Mouse (Mus musculus) 3134 (cell line): ENCODE results near the gene Tex9.
"Not testable (repeated sequence)": the region's sequence is repeated elsewhere in the genome, so short reads cannot be mapped to it uniquely, and the experiment has no call there.

Source experiments
- DNase-seq: peaks from one replicate; pipeline ENCODE4 v3.0.0-alpha.2; 2011; ENCODE audit warnings: low spot score; ENCODE audit not compliant: insufficient read length; ENCODE audit errors: extremely low read depth

Tex9 gene

DNA sequence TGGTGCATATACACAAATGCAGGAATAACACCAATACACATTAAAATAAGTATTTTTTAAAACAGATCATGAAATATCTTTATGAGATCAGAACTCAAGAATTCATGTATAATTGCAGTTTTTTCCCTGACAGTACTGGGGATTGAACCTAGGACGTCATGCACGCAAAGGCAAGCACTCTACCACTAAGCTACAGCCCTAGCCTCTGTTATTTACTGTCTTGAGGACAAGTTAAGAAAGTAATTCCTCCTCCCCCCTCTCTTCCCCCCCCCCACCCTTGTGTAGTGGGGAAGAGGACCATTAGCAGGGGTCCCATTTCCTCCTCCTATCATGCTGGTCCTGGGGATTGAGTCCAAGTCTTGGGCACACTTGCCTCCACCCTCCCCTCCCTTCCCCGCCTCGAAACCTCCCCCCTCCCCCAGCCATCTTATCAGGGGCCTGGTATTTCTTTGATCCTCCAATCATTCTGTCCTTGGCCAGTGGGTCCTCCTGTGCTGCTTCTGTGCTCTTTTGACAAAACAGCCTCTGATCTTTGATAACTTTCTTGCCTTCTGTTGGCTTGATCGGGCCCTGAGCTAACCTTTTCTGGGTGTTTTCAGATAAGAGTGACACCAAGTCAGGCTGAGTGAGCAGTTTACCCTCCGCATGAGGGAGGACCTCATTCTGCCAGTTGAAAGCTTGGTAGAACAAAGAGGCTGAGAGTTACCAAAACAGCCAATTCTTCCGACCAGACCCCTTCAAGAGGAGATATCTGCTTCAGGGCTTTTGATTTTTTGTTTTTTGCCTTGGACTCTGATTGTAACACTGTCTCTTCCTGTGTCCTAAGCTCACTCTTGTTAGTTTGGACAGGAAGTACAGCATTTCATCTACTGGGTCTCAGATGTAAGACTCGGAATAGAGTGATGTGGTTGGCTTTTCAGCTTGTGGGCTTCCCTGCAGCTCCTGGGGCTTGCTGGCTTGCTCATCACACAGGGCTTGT lies 50.8 kb downstream of the Tex9 start:
- no peak for DNase-seq

DNA sequence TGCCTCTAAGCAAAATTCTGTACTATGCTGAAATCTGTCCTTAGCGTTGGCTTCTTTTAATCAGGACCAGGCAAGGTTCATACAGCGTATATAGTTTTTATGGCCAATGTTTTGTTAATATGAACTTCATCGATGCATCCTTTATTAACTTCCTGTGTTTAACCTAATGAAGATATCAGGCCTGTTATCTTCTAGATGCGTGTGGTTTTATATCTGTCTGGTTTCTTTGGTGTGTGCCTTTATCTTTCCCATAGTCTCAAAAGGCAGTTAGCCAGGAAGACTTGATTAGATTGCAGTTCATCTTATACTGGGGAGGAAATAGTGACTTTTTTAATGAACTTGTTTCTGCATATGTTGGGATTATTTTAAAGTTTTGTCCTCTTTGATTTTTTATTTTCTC lies 51.7 kb downstream of the Tex9 start:
- no peak for DNase-seq

DNA sequence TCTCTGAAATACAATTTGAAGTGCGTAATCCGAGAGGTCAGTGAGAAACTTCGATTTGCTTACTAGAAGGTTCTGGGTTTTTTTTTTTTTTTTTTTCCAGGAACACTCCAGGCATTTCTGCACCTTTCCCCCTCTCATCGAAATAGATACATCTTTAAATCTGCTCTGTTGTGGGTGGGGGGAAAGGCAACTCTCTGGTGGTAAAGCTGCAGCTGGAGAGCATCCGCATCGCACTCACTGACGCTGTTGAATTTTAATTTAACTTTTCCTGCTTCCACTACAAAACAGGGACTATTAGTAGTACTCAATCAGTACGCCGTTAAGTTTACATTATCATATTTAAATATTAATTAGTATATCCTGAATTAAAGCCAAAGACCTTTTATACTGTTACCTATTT lies 53.3 kb downstream of the Tex9 start:
- DNase-seq = no peak

DNA sequence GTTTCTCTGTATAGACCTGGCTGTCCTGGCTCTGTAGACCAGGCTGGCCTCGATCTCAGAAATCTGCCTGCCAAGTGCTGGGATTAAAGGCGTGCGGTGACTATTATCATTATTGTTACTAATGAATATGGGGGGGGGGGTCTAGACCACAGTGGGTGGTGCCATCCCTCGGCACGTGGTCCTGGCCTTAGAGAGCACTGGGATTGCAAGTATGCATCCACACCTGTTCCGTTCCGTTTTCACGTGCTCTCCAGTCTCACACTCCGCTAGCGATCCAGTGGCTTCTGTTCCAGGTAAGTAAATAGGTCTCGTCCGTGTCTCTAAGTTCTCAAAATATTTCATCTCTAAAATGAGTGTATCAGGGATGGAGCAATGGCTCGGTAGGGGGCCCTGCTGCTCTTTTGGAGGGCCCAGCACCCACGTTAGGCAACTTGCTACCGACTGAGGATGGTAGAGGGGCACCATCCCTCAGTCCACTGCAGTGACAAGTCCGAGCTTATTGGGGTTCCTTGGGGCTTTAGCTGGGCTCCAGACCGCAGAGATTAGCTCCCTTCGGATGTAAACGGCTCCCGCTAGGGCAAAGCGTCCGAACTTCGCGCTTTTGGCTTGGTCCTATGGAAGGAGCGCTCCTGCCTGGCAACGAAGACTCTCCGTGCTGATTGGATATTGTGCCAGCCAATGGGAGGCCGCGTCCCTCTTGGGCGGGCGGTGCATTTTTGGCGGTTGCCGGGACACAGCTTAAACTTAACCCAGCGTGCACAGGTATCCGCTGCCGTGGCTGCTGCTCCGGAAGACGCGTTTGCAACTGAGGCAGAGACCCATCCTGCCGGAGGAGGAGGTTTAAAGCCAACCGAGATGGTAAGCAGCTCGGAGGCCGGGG lies 54.0 kb downstream of the Tex9 start, which contains the start of gene Mns1:
TSS of gene Mns1 (plus strand) at position 190 of the 880 bp plus-strand sequence.
- peak; percentile 88 for DNase-seq

DNA sequence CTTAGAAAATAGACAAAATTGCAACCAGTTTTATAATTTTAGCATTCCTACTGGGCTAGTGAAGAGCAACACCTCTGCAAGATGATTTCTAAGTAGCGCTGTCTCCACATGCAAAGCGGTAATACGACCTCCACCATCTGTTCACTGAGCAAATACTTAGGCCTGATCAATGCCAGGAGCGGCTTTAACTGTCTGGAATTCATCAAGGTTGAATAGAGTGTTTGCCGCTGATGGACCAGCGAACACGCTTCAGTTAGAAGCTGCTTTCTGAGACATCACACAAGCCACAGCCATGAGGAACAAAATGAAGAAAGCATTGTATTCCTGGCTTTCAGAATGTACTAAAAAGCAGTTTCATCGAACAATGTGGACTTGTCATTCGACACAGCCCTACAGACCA lies 57.1 kb downstream of the Tex9 start:
- DNase-seq = no peak

DNA sequence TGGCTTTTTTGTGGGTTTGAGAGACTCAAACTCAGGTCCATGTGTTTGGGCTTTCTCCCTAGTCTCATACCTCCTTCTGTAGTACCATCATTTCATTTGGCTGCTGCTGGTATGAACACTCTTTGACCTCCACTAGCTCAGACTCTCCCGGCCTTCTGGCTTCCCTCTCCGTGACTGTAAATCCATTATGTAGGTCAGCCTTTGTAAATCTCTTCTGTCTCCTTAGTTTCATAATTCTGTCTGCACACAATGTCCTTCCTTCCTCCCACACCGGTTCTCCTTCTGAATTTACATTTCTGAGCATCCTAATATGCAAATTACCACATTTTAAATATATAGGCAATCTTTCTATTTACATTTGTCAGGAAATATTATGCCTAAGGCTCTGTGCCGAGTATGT lies 64.2 kb downstream of the Tex9 start:
- DNase-seq = no peak

DNA sequence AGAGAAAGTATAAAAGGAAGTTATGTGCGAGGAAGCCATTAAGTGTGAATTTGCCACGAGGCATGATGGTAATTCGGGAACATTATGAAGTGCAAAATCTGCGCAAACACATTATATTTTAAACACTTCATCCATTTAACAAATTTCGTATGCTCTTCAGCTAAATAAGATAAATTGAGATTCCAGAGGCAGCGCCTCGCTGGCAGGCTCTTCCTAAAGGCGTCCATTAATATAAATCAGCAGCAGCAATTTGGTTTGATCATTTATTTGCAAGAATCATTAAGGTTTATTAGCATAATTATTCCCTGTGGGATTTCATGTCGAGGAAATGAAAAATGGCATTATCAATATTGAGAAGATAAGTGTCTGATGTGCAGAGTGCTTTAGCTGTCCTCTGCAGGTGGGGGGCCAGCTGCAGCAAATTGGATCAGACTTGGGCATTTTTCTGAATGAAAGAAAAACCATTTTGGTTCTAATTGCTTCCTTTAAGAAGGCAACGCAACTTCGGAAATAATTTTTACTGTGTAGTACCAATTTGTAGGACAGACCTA lies 66.6 kb downstream of the Tex9 start:
- DNase-seq = no peak

DNA sequence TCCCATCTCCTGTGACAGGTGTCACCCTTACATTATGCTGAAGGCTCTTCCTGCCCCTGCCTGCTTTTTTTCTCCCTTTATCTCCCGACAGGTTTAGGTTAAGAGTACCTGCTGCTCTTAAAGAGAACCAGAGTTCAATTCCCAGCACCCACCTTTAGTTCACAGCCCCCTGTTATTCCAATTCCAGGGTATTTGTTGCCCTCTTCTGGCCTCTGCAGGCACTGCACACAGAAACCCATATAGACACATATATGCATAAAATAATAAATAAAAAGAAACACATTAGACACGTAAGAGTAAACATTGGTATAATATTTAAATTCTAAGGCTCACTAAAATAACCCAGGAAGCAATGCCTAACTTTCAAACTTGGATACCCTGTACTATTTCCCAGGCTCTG lies 69.3 kb downstream of the Tex9 start:
- DNase-seq = no peak

DNA sequence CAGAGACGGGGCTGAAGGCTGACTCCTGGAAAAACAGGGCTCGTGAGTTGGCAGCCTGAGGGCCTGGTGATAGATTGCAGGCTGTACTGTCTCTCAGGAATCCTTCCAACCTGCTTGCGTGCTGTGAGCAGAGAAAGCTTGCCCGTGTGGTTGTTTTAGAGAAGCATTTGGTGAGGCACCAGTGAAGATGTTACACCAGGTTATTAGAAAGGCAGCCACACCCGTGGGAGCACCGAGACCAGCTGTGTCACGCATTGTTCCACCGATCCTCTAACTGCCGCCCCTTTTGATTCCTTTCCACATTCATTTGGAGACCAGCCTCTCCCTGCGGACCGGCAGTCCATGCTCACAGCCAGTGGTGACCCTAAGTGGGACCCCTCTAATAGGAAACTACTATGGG lies 69.7 kb downstream of the Tex9 start:
- DNase-seq = no peak

DNA sequence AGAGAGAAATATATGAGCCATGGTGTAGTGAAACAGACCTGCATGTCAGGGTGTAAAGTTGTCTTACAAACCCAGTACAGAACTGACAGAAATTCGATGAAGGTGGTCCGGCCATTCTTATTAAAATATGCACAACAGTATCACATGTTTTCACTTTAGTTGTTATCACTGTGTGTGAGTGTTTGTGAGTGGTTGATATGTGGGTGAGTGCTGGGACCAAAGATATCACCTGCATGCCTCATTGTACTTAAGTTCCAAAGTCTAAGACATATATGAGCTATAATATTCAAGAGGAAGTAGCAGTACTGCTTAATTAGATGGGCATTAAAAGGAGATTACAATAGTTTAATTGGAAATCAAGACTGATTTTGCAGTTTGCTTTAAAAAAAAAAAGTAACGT lies 71.5 kb downstream of the Tex9 start:
- no peak for DNase-seq

DNA sequence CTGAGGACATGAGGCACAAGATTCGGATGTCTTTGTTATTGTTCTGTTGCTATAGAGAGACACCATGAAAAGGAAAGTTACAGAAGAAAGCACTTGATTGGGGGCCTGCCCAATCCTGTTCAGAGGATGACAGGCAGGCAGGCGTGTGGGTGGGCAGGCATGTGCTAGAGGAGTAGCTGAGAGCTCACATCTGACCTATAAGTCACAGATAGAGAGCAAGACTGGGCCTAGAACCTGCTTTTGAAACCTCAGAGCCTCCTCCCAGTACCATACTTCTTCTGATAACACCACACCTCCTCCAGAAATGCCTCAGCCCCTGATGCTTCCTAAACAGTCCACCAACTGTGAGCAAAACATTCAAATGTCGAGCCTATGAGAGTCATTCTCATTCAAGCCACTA lies 73.6 kb downstream of the Tex9 start:
- DNase-seq = no peak

DNA sequence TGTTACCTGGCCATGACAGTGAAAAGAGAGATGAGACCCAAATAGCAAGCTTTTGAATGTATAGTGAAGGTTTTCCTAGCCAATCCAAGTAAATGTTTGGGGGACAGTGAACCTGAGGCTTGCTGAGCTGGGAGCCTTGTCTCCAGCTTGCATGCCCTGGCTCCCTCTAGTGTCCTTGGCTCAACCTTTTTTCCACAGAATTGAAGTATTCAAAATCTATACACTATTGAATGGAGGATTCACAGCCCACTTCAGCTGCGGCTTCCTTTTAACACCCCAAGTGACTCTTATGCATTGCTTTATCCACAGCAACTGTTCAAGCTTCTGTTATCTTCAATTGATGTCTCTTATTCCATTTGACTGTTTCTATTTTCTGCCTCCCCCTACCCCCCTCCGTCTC lies 80.3 kb downstream of the Tex9 start:
- no peak for DNase-seq

DNA sequence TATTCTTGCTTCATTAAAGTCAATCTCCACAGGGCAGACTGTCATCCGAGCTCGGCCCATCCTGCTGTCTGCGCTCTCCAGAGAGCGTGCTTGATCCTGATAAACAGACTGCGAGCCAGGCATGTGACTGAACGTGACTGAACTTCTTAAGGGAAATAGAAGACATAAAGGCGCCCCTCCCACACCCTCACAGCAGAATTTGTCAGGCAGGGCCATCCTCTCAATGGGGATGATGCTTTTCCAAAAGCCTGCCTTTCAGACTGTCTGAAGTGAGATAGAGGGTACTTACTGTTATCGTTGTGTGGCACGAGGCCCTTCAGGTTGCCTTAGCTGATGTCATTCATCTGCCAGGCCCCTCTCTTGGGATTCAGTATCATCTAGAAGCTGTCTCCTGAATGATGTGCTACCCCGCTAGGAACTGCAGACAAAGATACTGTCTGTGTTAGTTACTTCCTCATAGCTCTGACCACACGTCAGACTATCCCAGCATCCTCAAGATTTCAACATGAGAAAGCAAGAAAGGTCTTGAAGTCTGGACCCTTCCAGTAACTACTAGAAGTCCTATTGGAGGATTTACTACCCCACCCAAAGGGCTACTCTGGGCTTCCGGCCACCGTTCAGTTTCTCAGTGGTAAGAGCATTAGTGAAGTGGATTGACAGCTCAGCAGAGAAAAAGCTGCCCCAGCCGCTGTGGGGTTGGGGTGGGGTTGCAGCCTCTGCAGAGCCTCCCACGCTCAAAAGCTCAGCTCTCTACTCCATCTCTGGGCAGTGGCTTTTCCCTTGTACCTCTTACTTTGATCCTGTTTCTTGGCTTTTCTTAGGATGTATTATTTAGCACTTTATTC lies 82.4 kb downstream of the Tex9 start:
- peak; percentile 10 for DNase-seq

DNA sequence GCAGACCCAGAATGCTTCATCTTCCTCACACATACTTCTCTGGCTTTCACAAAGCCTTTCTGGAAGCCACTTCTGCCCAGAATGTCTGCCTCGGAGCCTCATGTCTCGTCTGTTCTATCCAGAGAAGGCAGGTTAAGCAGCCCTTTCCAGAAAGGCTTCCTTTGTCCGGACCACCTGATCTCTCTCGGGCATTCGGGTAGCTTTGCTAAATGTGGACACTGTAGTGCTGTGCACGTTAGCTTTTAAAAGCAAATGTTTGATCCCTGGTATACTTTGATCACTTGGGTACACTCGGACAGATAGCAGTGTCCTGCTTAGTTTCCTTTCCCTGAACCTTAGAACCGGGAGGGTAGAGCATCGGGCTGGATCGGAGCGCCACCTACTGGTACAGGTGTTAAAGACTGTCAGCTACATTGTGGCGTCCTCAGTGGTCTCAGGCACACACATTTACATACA lies 83.9 kb downstream of the Tex9 start:
- peak; percentile 51 for DNase-seq

DNA sequence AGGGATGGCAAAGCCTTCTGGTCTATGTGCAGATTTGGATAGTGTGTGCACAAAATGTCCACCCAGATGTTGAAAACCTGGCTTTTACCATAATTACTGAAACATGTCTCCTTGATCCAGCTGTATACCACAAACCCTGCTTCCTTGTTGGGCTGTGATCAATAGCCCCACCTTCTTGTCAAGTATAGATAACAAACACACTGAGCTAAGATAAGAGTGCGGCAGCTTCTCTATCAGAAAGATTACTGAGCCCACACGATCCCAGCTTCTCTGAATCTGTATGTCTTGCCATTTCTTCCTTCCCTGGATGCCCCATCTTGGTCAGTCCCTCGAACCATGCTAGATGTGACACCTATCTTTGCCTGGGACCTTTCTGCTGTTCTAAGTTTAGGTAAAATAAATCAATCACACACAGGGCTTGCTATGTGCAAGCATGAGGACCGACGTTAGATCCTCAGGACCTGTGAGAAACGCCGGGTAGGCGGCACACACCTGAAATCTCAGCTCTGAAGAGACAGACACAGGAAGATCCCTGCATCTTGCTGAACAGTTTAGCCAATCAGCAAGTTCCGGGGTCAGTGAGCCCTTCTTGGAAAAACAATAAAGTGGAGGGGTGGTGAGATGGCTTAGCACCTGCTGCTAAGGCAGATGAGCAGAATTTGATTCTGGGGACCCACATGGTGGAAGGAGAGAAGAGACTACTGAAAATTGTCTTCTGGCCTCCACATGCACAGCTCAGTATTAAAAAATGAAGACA lies 86.0 kb downstream of the Tex9 start:
- DNase-seq = no peak

DNA sequence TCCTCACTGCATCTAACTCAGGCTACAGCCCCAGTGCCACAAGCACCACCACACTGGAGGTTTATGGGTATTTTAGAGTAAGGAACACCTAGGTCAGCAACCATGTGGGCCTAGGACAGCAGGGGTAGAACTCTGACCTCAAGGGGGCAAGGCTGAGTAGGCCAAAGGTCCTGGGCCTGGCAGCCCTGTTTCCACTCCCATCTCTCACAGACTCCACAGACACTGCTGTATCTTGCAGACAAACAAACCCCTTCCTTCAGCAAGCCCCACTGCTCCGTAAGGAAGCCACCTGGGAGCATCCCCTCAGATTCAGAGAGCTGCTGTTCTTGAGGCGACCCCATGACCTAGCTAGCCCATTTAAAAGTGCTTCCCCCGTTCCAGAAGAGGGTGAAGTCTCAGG lies 87.1 kb downstream of the Tex9 start:
- no peak for DNase-seq

DNA sequence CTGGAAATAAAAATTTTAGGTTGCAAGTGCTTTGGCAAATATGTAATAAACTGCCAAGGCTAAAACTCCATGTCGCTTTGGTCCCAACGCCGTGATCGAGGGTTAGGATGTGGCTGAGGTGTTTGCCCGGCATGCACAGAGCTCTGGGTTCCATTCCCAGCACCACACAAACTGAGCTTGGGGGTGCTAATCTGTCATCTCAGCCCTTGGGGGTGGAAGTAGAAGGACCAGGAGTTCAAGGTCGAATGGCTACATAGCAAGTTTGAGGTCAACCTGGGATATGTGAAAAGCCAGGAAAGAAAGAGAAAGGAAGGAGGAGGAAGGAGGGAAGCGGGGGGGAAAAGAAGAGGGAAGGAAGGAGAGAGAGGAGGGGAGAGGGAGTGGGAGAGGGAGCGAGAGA lies 87.6 kb downstream of the Tex9 start:
- DNase-seq = no peak

DNA sequence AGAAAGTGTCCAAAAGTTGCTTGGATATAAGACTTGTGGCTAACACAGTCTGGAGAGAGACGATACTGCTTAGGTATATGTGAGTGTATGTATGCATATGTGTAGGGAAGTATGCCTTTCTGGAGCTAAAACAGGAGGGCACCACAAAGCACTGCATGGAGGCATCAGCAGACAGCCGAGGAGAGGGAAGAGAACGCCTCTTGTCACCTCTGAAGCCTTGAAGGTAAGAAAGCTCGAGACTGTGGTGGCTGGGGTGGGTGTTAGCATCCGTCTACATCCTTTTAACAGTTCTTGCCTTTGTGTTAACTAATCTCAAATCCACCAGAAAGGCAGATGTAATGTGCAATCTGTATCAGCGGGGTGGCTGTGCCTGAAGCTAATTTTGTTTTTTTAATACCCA lies 88.6 kb downstream of the Tex9 start:
- no peak for DNase-seq

DNA sequence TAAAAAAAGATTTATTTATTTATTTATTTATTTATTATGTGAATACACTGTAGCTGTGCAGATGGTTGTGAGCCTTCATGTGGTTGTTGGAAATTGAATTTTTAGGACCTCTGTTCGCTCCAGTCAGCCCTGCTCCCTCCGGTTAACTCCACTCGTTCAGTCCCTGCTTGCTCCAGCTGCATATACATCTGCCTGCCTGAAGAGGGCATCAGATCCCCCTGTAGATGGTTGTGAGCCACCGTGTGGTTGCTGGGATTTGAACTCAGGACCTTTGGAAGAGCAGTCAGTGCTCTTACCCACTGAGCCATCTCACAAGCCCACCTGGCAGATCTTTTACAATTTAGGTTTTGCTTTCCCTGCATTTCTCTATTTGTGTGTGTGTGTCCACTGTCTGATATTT lies 90.2 kb downstream of the Tex9 start:
- DNase-seq = not testable (repeated sequence)
